Mouse (Mus musculus) MEL (cell line): Measurements from ENCODE around the gene Il4ra.

ENCODE experiments used
- CTCF ChIP-seq, 3 experiments: IDR thresholded peaks in 2 of 3; conservative IDR thresholded peaks in 1 of 3; 2 replicates each; pipeline ENCODE4 v1.5.1; 2011 to 2012; ENCODE audit warnings: low read length in 3 of 3, low read depth in 2 of 3, mild to moderate bottlenecking in 2 of 3, improper control_type of control experiment in 1 of 3, inconsistent platforms in 1 of 3, mixed read lengths in 1 of 3, moderate library complexity in 1 of 3; ENCODE audit not compliant: control insufficient read depth in 1 of 3, insufficient read depth in 1 of 3, poor library complexity in 1 of 3, severe bottlenecking in 1 of 3
- EP300 ChIP-seq, 2 experiments: IDR thresholded peaks; 2 replicates each; pipeline ENCODE4 v1.6.1; 2011; ENCODE audit warnings: improper control_type of control experiment in 2 of 2, low read length in 2 of 2, low read depth in 1 of 2, mild to moderate bottlenecking in 1 of 2
- ETS1 ChIP-seq: IDR thresholded peaks from 2 replicates; pipeline ENCODE4 v1.6.1; 2012; ENCODE audit warnings: low read depth, mild to moderate bottlenecking, inconsistent platforms, low read length, improper control_type of control experiment, moderate library complexity
- GABPA ChIP-seq: IDR thresholded peaks from 2 replicates; pipeline ENCODE4 v1.6.1; 2012; ENCODE audit warnings: low read depth, mild to moderate bottlenecking, inconsistent platforms, low read length, improper control_type of control experiment, moderate library complexity
- GATA1 ChIP-seq: IDR thresholded peaks from 2 replicates; pipeline ENCODE4 v1.6.1; 2011; ENCODE audit warnings: low read depth, low read length, improper control_type of control experiment
- KAT2A ChIP-seq: conservative IDR thresholded peaks from 2 replicates; pipeline ENCODE4 v1.6.1; 2012; ENCODE audit warnings: low read depth, low read length, improper control_type of control experiment, inconsistent platforms
- MAZ ChIP-seq: IDR thresholded peaks from 2 replicates; pipeline ENCODE4 v1.6.1; 2012; ENCODE audit warnings: low read depth, mild to moderate bottlenecking, inconsistent platforms, low read length, improper control_type of control experiment
- MYB ChIP-seq: IDR thresholded peaks from 2 replicates; pipeline ENCODE4 v1.6.1; 2011; ENCODE audit warnings: mild to moderate bottlenecking, low read depth, low read length, improper control_type of control experiment
- POLR2A ChIP-seq, 2 experiments: IDR thresholded peaks; 2 replicates each; pipeline ENCODE4 v1.6.1; 2011 to 2012; ENCODE audit warnings: low read length in 2 of 2, mild to moderate bottlenecking in 2 of 2, control low read depth in 1 of 2, improper control_type of control experiment in 1 of 2, low read depth in 1 of 2, moderate library complexity in 1 of 2; ENCODE audit not compliant: control insufficient read depth in 1 of 2, insufficient read depth in 1 of 2, poor library complexity in 1 of 2
- UBTF ChIP-seq: IDR thresholded peaks from 2 replicates; pipeline ENCODE4 v1.6.1; 2012; ENCODE audit warnings: low read depth, mild to moderate bottlenecking, inconsistent platforms, low read length, improper control_type of control experiment, moderate library complexity, borderline replicate concordance; ENCODE audit not compliant: insufficient read depth

- TF ChIP-seq GATA1 (no peak), UBTF (no peak), CTCF (IDR thresholded peaks at IDR 0.05 in 2 of 3, conservative IDR thresholded peaks at IDR 0.05 in 1 of 3; ENCODE audit: control insufficient read depth in 1 of 3, insufficient read depth in 1 of 3, low read depth in 2 of 3, low read length in 3 of 3, poor library complexity in 1 of 3, severe bottlenecking in 1 of 3) (no peak), EP300 (IDR thresholded peaks at IDR 0.05; ENCODE audit: low read depth in 1 of 2, low read length in 2 of 2) (no peak), ETS1 (no peak), POLR2A (IDR thresholded peaks at IDR 0.05; ENCODE audit: control insufficient read depth in 1 of 2, insufficient read depth in 1 of 2, low read depth in 1 of 2, low read length in 2 of 2, poor library complexity in 1 of 2) (no peak), GABPA (no peak), MYB (no peak), MAZ (no peak), KAT2A (no peak)
These were observed 44.5 kb downstream of the Il4ra start for GRCm38 (mm10) chr7:125596406-125596805.
